Mouse (Mus musculus) lung, postnatal 0 days (tissue): ENCODE data around the gene Rita1. TPM values are rescaled to one million over a fixed set of nuclear protein-coding genes. Genes with fewer than 3 reads are reported as not detected.
A peak's percentile ranks its signal among the peaks of the same experiment; 100 is the strongest.

Source experiments
- ATAC-seq: fragments of 200-750 bp; cut with Nextera tagmentation; 2 replicates; pipeline ENCODE4 v1.8.0; 2017; ENCODE audit warnings: moderate library complexity
- DNase-seq: peaks from one replicate; pipeline ENCODE4 v3.0.0-alpha.2; 2016; ENCODE audit warnings: low spot score
- H3K27ac ChIP-seq: fragments of 300-500 bp; sonication (generic); 2 replicates; pipeline ENCODE4 v1.5.1; 2014; ENCODE audit warnings: antibody characterized with exemption, mild to moderate bottlenecking, low read length, mixed read lengths
- H3K27me3 ChIP-seq: fragments of 300-500 bp; sonication (generic); replicated peaks from 2 replicates; pipeline ENCODE4 v1.6.1; 2014; ENCODE audit warnings: low read length, mixed read lengths; ENCODE audit not compliant: insufficient read depth
- H3K36me3 ChIP-seq: fragments of 300-500 bp; sonication (generic); 2 replicates; pipeline ENCODE4 v1.6.1; 2014; ENCODE audit warnings: low read length, mixed read lengths; ENCODE audit not compliant: insufficient read depth
- H3K4me1 ChIP-seq: fragments of 300-500 bp; sonication (generic); 2 replicates; pipeline ENCODE4 v1.6.1; 2014; ENCODE audit warnings: antibody characterized with exemption, low read depth, low read length, mixed read lengths; ENCODE audit not compliant: insufficient read depth
- H3K4me2 ChIP-seq: fragments of 300-500 bp; sonication (generic); replicated peaks from 2 replicates; pipeline ENCODE4 v1.6.1; 2014; ENCODE audit warnings: low read depth, mild to moderate bottlenecking, low read length, moderate library complexity, mixed read lengths
- H3K4me3 ChIP-seq: fragments of 300-500 bp; sonication (generic); 2 replicates; pipeline ENCODE4 v1.5.1; 2014; ENCODE audit warnings: low read depth, low read length
- H3K9ac ChIP-seq: fragments of 300-500 bp; sonication (generic); replicated peaks from 2 replicates; pipeline ENCODE4 v1.6.1; 2014; ENCODE audit warnings: low read depth, mild to moderate bottlenecking
- H3K9me3 ChIP-seq: fragments of 300-500 bp; sonication (generic); 2 replicates; pipeline ENCODE4 v1.6.1; 2016; ENCODE audit warnings: low read length, mixed read lengths
- CTCF ChIP-seq: IDR thresholded peaks from 2 replicates; pipeline ENCODE4 v1.5.1; 2016; ENCODE audit warnings: antibody characterized with exemption, mild to moderate bottlenecking
- EP300 ChIP-seq: IDR thresholded peaks from 2 replicates; pipeline ENCODE4 v1.6.1; 2016; ENCODE audit warnings: antibody characterized with exemption, mild to moderate bottlenecking, control low read depth
- WGBS: fragments of 180-500 bp; shearing (Covaris S2); extraction: QIAGEN DNeasy Blood & Tissue Kit; methylation state at CpG from one replicate; pipeline ENCODE4 v1.1.7; 2014; 5-methylcytosine and 5-hydroxymethylcytosine counted together
- polyA plus RNA-seq: library from polyadenylated mRNA; unstranded; fragments of >200 nt; fragmentation: Nextera tagmentation; extraction: Ambion mirVana; gene quantifications from 2 replicates; pipeline ENCODE4 v1.2.1, GENCODE M21; 2015

Gene Rita1
- polyA plus RNA-seq, 1 experiment from 2014 or later: 10.0 TPM

DNA sequence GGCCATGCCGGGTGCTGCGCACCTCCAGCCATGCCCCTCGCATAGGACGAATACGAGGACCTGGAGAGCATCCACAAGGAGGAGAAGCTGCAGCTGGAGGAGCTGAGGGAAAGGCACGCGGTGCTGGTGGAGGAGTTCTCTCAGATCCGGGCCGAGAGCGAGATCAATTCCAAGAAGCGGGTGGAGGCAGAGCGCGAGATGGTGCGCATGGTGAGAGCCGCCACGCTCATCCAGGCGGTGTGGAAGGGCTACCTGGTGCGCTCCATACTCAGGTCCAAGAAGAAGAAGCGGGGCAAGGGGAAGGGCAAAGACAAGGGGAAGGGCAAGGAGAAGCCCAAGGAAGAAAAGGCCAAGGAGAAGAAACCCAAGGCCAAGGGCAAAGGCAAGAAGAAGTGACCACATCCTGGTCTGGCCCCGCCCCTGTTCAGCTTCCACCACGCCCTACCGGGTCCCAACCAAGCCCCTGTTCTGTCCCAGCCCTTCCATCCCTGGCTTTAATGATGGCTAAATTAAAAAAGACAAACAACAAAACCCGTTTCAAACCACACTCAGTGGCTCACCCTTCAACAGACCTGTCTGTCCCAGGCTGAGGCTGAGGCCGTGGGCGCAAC, 5.7 kb downstream of the Rita1 start:
- H3K27ac ChIP-seq: no peak overlapping the region
- ATAC-seq (no peak), DNase-seq (no peak)
- WGBS: 72% methylated on average over 25 of the region's 25 CpGs
- H3K9me3 ChIP-seq: no peaks in the 10 kb centered on the region
- no peak overlapping the region for H3K4me3 ChIP-seq
- H3K27me3 ChIP-seq: no peaks in the 10 kb centered on the region
- H3K4me1 ChIP-seq: peaks cover 3% of the 10 kb centered on the region; the same call in 1 of the 2 replicates
- H3K36me3 ChIP-seq: no peaks in the 10 kb centered on the region
- no peak overlapping the region for H3K4me2 ChIP-seq
- TF ChIP-seq CTCF (no peak), EP300 (no peak)
- no peak overlapping the region for H3K9ac ChIP-seq

DNA sequence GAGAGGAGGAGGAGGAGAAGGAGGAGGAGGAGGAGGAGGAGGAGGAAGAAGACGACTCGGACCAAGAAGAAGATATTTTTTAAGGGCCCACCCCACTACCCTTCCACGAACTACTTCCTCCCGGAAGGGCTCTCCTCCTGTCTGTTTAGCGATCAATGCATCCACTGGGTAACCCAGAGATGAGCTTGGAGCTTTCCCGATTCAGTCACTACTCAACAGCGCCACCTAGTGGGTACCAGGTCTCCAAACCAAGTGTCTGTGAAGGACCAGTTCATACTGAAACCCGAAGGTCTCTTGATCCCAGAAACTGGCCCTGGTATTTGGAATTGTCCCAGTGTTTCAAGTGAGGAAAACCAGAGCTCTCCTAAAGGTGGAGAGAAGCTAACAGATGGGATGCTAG, 6.7 kb downstream of the Rita1 start:
- under 1% methylated on average over 8 of the region's 8 CpGs for WGBS
- Histone ChIP-seq H3K27ac (no peak overlapping the region), H3K4me3 (peak overlapping the region; percentile 30), H3K4me2 (peak overlapping the region; percentile 56), H3K4me1 (0 out of 2 replicates have a peak, but pooled peaks cover 3% of the 10 kb centered on the region), H3K36me3 (no peaks in the 10 kb centered on the region), H3K27me3 (no peaks in the 10 kb centered on the region), H3K9ac (no peak overlapping the region), H3K9me3 (no peaks in the 10 kb centered on the region)
- TF ChIP-seq EP300: no peak
- TF ChIP-seq CTCF: peak; percentile 92
- ATAC-seq: peak; percentile 73
- peak; percentile 95 for DNase-seq

DNA sequence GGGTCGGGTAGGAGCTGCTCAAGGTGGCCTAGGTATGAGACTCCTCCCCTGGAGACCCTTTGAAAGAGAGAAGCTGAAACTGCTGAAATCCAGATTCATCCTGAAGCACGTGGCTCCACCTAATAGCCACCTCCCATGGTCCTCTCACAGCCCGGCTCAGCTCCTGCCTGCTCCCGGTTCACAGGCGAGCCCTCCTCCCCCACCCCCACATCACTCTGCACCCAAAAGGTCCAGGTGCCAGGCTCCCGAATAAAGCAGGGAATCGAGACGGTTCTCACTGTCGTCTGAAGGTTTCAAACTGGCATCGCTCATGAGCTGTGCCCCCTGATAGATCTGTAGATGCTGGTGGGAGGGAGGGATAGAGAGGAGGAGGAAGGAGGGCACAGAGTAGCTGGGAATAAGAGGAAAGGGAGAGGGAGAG, 7.1 kb downstream of the Rita1 start:
- H3K4me3 ChIP-seq: peak overlapping the region; percentile 30
- TF ChIP-seq EP300 (no peak), CTCF (no peak)
- 0 out of 2 replicates have a peak, but pooled peaks cover 3% of the 10 kb centered on the region for H3K4me1 ChIP-seq
- no peak overlapping the region for H3K27ac ChIP-seq
- no peak for DNase-seq
- H3K4me2 ChIP-seq: peak overlapping the region; percentile 56
- ATAC-seq: peak; percentile 29
- no peaks in the 10 kb centered on the region for H3K9me3 ChIP-seq
- WGBS: 4% methylated on average over 10 of the region's 10 CpGs
- H3K27me3 ChIP-seq: no peaks in the 10 kb centered on the region
- no peak overlapping the region for H3K9ac ChIP-seq
- no peaks in the 10 kb centered on the region for H3K36me3 ChIP-seq

DNA sequence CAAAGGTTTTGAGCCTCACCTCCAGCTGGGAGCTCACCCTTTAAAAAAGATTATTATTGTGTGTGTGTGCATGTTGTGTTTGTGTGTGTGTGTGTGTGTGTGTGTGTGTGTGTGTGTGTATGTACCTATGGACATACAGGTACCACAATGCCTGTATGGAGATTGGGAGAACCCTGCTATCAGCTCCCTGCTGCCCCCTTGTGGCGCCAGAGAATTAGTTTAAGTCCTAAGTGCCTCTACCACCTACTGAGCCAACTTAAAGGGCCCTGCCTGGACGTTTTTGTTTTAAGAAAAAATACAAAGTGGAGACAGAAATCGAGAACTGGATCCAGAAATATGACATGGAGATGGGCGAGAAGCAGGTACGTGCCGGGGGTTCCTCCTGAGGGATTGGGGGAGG, 7.5 kb downstream of the Rita1 start:
- DNase-seq (peak; percentile 84), ATAC-seq (peak; percentile 63)
- WGBS: 6% methylated on average over 6 of the region's 6 CpGs
- Histone ChIP-seq H3K36me3 (no peaks in the 10 kb centered on the region), H3K4me3 (no peak overlapping the region), H3K27ac (no peak overlapping the region), H3K27me3 (no peaks in the 10 kb centered on the region), H3K9me3 (no peaks in the 10 kb centered on the region), H3K4me1 (0 out of 2 replicates have a peak, but pooled peaks cover 3% of the 10 kb centered on the region), H3K4me2 (peak overlapping the region; percentile 56), H3K9ac (no peak overlapping the region)
- peak; percentile 90 for TF ChIP-seq CTCF
- TF ChIP-seq EP300: no peak

DNA sequence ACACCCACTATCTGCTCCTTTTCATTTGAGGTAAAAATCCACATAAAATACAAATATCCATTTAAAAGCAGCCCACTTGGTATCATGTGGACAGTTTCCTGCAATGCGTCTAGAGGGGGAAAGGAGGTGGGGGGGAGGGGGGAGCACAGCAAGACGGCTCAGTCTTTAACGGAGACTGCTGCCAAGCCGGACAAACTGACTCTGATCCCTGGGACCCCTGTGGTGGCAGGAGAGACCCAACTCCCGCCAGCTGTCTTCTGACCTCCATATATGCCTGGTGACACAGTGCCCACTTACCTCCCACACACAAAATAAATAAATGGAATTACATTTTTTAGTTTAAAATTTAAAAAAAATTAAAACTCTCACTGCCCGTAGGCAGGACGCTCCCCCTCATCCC, 8.9 kb downstream of the Rita1 start:
- H3K4me2 ChIP-seq: no peak overlapping the region
- WGBS: 65% methylated on average over 7 of the region's 7 CpGs
- 0 out of 2 replicates have a peak, but pooled peaks cover 3% of the 10 kb centered on the region for H3K4me1 ChIP-seq
- no peak for TF ChIP-seq EP300
- H3K27ac ChIP-seq: no peak overlapping the region
- no peaks in the 10 kb centered on the region for H3K9me3 ChIP-seq
- no peak overlapping the region for H3K4me3 ChIP-seq
- no peaks in the 10 kb centered on the region for H3K27me3 ChIP-seq
- H3K36me3 ChIP-seq: no peaks in the 10 kb centered on the region
- ATAC-seq (no peak), DNase-seq (no peak)
- H3K9ac ChIP-seq: no peak overlapping the region

DNA sequence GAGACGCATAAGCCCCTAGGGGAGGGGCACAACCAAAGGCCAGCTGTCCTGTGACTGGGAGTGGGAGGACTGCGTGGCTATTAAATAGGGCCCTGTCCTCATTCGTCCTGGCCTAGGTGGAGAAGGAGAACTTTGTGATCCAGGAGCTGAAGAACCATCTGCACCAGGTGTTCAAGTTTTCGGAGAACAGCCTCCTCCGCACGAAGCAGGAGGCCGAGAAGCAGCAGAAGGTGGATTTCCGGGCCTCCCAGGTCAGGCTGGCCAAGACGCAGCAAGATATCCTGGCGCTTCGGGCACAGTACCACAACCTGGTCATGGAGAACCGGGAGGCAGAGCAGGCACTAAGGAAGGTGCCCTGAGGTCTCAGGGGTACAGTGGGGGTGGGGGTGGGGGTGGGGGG, 10.2 kb downstream of the Rita1 start:
- H3K9ac ChIP-seq: no peak overlapping the region
- 94% methylated on average over 12 of the region's 12 CpGs for WGBS
- ATAC-seq: no peak

More for the DNA sequence above, 10.2 kb downstream of the Rita1 start:
- DNase-seq: no peak
- Histone ChIP-seq H3K27ac (no peak overlapping the region), H3K4me3 (no peak overlapping the region), H3K4me1 (0 out of 2 replicates have a peak, but pooled peaks cover 3% of the 10 kb centered on the region), H3K36me3 (no peaks in the 10 kb centered on the region), H3K9me3 (no peaks in the 10 kb centered on the region), H3K27me3 (no peaks in the 10 kb centered on the region), H3K4me2 (no peak overlapping the region)
- TF ChIP-seq CTCF (no peak), EP300 (no peak)
